Mouse (Mus musculus) stomach, embryonic 16.5 days (tissue): Measurements from ENCODE around the gene Prkca. TPM values are rescaled to one million over a fixed set of nuclear protein-coding genes. Genes with fewer than 3 reads are reported as not detected.

ENCODE experiments used
- ATAC-seq: fragments of 200-750 bp; cut with Nextera tagmentation; 2 replicates; pipeline ENCODE4 v1.8.0; 2017; ENCODE audit warnings: moderate number of reproducible peaks, moderate TSS enrichment; ENCODE audit not compliant: insufficient read depth, low FRiP score
- H3K27ac ChIP-seq: fragments of 300-500 bp; sonication (generic); 2 replicates; pipeline ENCODE4 v1.5.1; 2014; ENCODE audit warnings: low read length
- H3K27me3 ChIP-seq: fragments of 300-500 bp; sonication (generic); 2 replicates; pipeline ENCODE4 v1.6.1; 2014; ENCODE audit warnings: low read length, control low read depth, mixed read lengths; ENCODE audit not compliant: control insufficient read depth, insufficient read depth
- H3K36me3 ChIP-seq: fragments of 300-500 bp; sonication (generic); 2 replicates; pipeline ENCODE4 v1.6.1; 2014; ENCODE audit warnings: low read length; ENCODE audit not compliant: control insufficient read depth, insufficient read depth
- H3K4me1 ChIP-seq: fragments of 300-500 bp; sonication (generic); 2 replicates; pipeline ENCODE4 v1.6.1; 2014; ENCODE audit warnings: low read length, control low read depth, mixed read lengths; ENCODE audit not compliant: control insufficient read depth, insufficient read depth
- H3K4me2 ChIP-seq: fragments of 300-500 bp; sonication (generic); 2 replicates; pipeline ENCODE4 v1.6.1; 2014; ENCODE audit warnings: low read depth, low read length, mixed read lengths
- H3K4me3 ChIP-seq: fragments of 300-500 bp; sonication (generic); replicated peaks from 2 replicates; pipeline ENCODE4 v1.5.1; 2014; ENCODE audit warnings: mild to moderate bottlenecking, low read length
- H3K9ac ChIP-seq: fragments of 300-500 bp; sonication (generic); 2 replicates; pipeline ENCODE4 v1.6.1; 2014; ENCODE audit warnings: low read length
- H3K9me3 ChIP-seq: fragments of 300-500 bp; sonication (generic); replicated peaks from 2 replicates; pipeline ENCODE4 v1.6.1; 2016; ENCODE audit warnings: low read length, control low read depth; ENCODE audit not compliant: control insufficient read depth
- WGBS: fragments of 180-500 bp; shearing (Covaris S2); extraction: QIAGEN DNeasy Blood & Tissue Kit; methylation state at CpG from one replicate; pipeline ENCODE4 v1.1.7; 2014; 5-methylcytosine and 5-hydroxymethylcytosine counted together
- polyA plus RNA-seq: library from polyadenylated mRNA; unstranded; fragments of >200 nt; fragmentation: Nextera tagmentation; extraction: Ambion mirVana; gene quantifications from 2 replicates; pipeline ENCODE4 v1.2.1, GENCODE M21; 2015

Prkca gene
- polyA plus RNA-seq, 1 experiment from 2014 or later, result 6.5 TPM

- Histone ChIP-seq H3K27ac (no peak overlapping the region), H3K36me3 (no peaks in the 10 kb centered on the region), H3K27me3 (no peaks in the 10 kb centered on the region), H3K9ac (no peak overlapping the region), H3K4me1 (peaks cover 8% of the 10 kb centered on the region; the same call in 1 of the 2 replicates), H3K4me2 (no peak overlapping the region), H3K9me3 (no peaks in the 10 kb centered on the region), H3K4me3 (no peak overlapping the region)
- 28% methylated on average over 2 of the region's 2 CpGs for WGBS
- ATAC-seq, result no peak
These were observed 100.1 kb downstream of the Prkca start for GRCm38 (mm10) chr11:108243633-108244032.

GRCm38 (mm10) chr11:108240924-108241498, 102.7 kb downstream of the Prkca start:
- 66% methylated on average over 11 of the region's 11 CpGs for WGBS
- Histone ChIP-seq H3K4me2 (no peak overlapping the region), H3K36me3 (no peaks in the 10 kb centered on the region), H3K27ac (no peak overlapping the region), H3K4me3 (no peak overlapping the region), H3K4me1 (peaks cover 12% of the 10 kb centered on the region; the same call in 1 of the 2 replicates), H3K9ac (no peak overlapping the region), H3K27me3 (no peaks in the 10 kb centered on the region), H3K9me3 (no peaks in the 10 kb centered on the region)
- peak; percentile 73; the same call in 1 of the 2 replicates for ATAC-seq

GRCm38 (mm10) chr11:108239173-108239572, 104.6 kb downstream of the Prkca start:
- Histone ChIP-seq H3K4me3 (no peak overlapping the region), H3K4me1 (peaks cover 12% of the 10 kb centered on the region; the same call in 1 of the 2 replicates), H3K9ac (no peak overlapping the region), H3K4me2 (no peak overlapping the region), H3K27me3 (no peaks in the 10 kb centered on the region), H3K36me3 (no peaks in the 10 kb centered on the region), H3K9me3 (no peaks in the 10 kb centered on the region), H3K27ac (no peak overlapping the region)
- WGBS, result 47% methylated on average over 4 of the region's 4 CpGs
- ATAC-seq, result no peak

- WGBS, result 63% methylated on average over 10 of the region's 10 CpGs
- Histone ChIP-seq H3K36me3 (no peaks in the 10 kb centered on the region), H3K4me2 (no peak overlapping the region), H3K9ac (no peak overlapping the region), H3K27ac (no peak overlapping the region), H3K4me1 (peaks cover 12% of the 10 kb centered on the region; the same call in 1 of the 2 replicates), H3K27me3 (no peaks in the 10 kb centered on the region), H3K9me3 (no peaks in the 10 kb centered on the region), H3K4me3 (no peak overlapping the region)
- no peak for ATAC-seq
These were observed 106.8 kb downstream of the Prkca start for GRCm38 (mm10) chr11:108236754-108237428.

- peaks cover 12% of the 10 kb centered on the region; the same call in 1 of the 2 replicates for H3K4me1 ChIP-seq
- H3K4me2 ChIP-seq, result no peak overlapping the region
- H3K9me3 ChIP-seq, result no peaks in the 10 kb centered on the region
- WGBS, result 22% methylated on average over 2 of the region's 2 CpGs
- H3K4me3 ChIP-seq, result no peak overlapping the region
- H3K9ac ChIP-seq, result no peak overlapping the region
- H3K27ac ChIP-seq, result no peak overlapping the region
- ATAC-seq, result no peak
- no peaks in the 10 kb centered on the region for H3K36me3 ChIP-seq
- no peaks in the 10 kb centered on the region for H3K27me3 ChIP-seq
These were observed 107.5 kb downstream of the Prkca start for GRCm38 (mm10) chr11:108236195-108236594.

GRCm38 (mm10) chr11:108235081-108235703, 108.5 kb downstream of the Prkca start:
- ATAC-seq, result no peak
- WGBS, result 57% methylated on average over 5 of the region's 5 CpGs

GRCm38 (mm10) chr11:108233015-108233414, 110.7 kb downstream of the Prkca start:
- no peaks in the 10 kb centered on the region for H3K27me3 ChIP-seq
- H3K4me3 ChIP-seq, result no peak overlapping the region
- no peak overlapping the region for H3K9ac ChIP-seq
- H3K4me2 ChIP-seq, result no peak overlapping the region
- no peaks in the 10 kb centered on the region for H3K36me3 ChIP-seq
- WGBS, result 69% methylated on average over 5 of the region's 5 CpGs
- H3K4me1 ChIP-seq, result 0 out of 2 replicates have a peak, but pooled peaks cover 4% of the 10 kb centered on the region
- no peaks in the 10 kb centered on the region for H3K9me3 ChIP-seq
- ATAC-seq, result no peak
- H3K27ac ChIP-seq, result no peak overlapping the region

More at GRCm38 (mm10) chr11:108235081-108235703, 108.5 kb downstream of the Prkca start:
- Histone ChIP-seq H3K4me2 (no peak overlapping the region), H3K27me3 (no peaks in the 10 kb centered on the region), H3K9ac (no peak overlapping the region), H3K36me3 (no peaks in the 10 kb centered on the region), H3K4me1 (peaks cover 12% of the 10 kb centered on the region; the same call in 1 of the 2 replicates), H3K9me3 (no peaks in the 10 kb centered on the region), H3K4me3 (no peak overlapping the region), H3K27ac (no peak overlapping the region)

GRCm38 (mm10) chr11:108230101-108230500, 113.6 kb downstream of the Prkca start:
- H3K4me3 ChIP-seq, result no peak overlapping the region
- no peaks in the 10 kb centered on the region for H3K36me3 ChIP-seq
- no peak overlapping the region for H3K4me2 ChIP-seq
- no peak for ATAC-seq
- WGBS, result 86% methylated on average over 4 of the region's 4 CpGs
- H3K4me1 ChIP-seq, result no peaks in the 10 kb centered on the region; the same call in 1 of the 2 replicates
- no peak overlapping the region for H3K27ac ChIP-seq
- no peak overlapping the region for H3K9ac ChIP-seq
- H3K9me3 ChIP-seq, result no peaks in the 10 kb centered on the region
- no peaks in the 10 kb centered on the region for H3K27me3 ChIP-seq
